Mouse (Mus musculus): Measurements from ENCODE around the gene Rab8b. TPM values are rescaled to one million over a fixed set of nuclear protein-coding genes. Genes with fewer than 3 reads are reported as not detected.

Rab8b gene
- polyA plus RNA-seq, 1 experiment from 2014 or later: 25.0 TPM

DNA sequence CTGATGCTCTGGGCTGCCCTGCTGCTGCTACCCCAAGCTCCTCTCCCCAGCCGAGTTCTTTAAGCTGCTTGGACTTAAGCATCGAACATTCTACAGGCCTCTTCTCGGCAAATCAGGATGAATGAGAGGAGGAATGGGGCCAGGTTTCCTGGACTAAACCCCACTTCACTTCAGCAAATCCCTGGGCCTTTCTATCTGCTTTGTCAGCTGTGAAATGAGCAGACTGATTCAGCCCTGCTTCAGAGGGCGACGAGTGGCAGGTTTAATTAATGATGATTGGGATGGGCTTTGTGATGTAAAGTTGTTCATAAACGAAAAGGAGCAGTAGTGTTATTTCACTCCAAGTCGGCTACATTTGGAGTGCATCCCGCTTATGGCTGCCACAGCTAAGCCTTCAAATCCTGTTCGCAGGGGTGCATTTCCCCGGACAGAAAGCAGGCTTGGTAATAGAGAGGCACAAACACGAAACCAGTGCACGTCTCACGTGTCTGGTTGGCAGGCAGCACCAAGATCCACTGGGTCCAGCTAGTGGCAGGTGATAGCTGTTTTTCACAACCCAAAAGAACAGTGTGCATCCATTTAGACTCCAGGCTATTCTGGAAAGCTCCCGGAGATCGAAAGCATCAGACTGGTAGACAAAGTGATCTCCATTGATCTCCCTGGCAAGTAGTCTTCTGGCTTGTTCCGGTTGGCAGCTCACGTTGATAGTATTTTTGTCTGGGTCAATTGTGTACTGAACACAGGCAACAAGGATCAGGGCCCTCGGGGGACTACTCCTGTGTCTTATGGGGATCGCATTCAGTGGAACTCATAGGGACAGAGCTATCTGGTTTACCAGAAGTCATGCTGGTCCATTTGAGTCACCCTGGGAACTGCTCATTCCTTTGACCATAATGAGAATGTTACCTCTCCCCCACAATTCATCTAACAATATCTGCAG lies 14.7 kb upstream of the Rab8b start:
- 60% methylated on average over 19 of the region's 19 CpGs for WGBS

DNA sequence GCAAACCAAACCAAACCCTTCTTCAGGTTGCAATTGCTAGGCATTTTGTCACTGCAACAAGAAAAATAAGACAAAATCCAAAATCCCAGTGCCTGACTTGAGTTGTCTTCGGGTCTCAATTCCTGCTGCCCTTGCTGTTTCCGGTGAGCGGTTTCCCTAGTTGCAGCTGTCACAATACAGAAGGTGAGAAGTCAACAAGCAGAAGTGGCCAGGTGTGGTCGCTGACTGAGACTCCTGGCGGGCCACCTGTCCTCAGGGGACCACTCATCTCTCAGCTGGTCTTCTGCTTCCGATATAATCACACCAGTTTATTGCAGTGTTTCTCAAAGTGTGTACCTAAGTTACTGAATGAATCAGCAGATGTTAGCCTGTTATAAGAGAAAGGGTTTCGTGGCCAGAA lies 10.9 kb upstream of the Rab8b start:
- Histone ChIP-seq H3K9me3 (no peaks in the 10 kb centered on the region), H3K36me3 (no peaks in the 10 kb centered on the region), H3K9ac (no peak overlapping the region), H3K27me3 (replicated peaks) (no peaks in the 10 kb centered on the region), H3K4me1 (no peaks in the 10 kb centered on the region), H3K4me2 (no peak overlapping the region), H3K27ac (no peak overlapping the region), H3K4me3 (replicated peaks) (no peak overlapping the region)
- ATAC-seq (ENCODE audit: insufficient read depth, low FRiP score, low read depth): no peak
- 52% methylated on average over 7 of the region's 7 CpGs for WGBS

More for the DNA sequence above, 14.7 kb upstream of the Rab8b start:
- Histone ChIP-seq H3K9me3 (no peaks in the 10 kb centered on the region), H3K27ac (peak overlapping the region; percentile 26; the same call in 1 of the 2 replicates), H3K4me1 (peaks cover 4% of the 10 kb centered on the region), H3K4me2 (no peak overlapping the region), H3K4me3 (replicated peaks) (no peak overlapping the region), H3K36me3 (no peaks in the 10 kb centered on the region), H3K9ac (no peak overlapping the region), H3K27me3 (replicated peaks) (no peaks in the 10 kb centered on the region)
- no peak for ATAC-seq (ENCODE audit: insufficient read depth, low FRiP score, low read depth)

DNA sequence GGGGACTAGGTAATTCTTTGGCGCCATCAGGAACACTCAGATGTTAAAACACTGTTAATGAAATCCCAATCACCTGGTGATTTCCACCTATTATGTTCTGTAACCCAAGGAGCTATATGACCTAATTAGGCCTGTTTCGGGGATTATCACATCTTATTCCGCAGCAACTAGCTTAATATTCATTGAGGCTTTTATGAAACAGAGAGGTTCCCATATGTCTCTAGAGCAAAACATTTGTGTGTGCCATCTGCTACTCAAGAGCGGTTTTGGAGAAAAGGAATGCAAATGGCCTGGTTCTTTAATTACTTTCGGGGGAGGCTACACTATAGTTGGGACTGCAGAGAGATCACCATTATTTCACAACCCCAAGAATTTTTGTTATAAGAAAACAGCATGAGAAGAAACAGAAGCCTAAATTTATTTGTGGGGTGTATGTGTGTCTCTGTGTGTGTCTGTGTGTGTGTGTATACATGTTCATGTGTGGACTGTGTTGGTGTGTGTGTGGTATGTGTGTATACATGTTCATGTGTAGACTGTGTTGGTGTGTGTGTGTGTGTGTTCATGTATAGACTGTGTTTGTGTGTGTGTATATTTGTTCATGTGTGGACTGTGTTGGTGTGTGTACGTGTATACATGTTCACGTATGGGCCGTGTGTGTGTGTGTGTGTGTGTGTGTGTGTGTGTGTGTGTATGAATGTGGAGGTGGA lies 8.4 kb upstream of the Rab8b start:
- Histone ChIP-seq H3K4me3 (replicated peaks) (no peak overlapping the region), H3K27me3 (replicated peaks) (no peaks in the 10 kb centered on the region), H3K36me3 (no peaks in the 10 kb centered on the region), H3K4me1 (no peaks in the 10 kb centered on the region), H3K27ac (no peak overlapping the region), H3K9ac (no peak overlapping the region), H3K4me2 (no peak overlapping the region), H3K9me3 (no peaks in the 10 kb centered on the region)
- ATAC-seq (ENCODE audit: insufficient read depth, low FRiP score, low read depth): no peak
- WGBS: 89% methylated on average over 8 of the region's 8 CpGs

DNA sequence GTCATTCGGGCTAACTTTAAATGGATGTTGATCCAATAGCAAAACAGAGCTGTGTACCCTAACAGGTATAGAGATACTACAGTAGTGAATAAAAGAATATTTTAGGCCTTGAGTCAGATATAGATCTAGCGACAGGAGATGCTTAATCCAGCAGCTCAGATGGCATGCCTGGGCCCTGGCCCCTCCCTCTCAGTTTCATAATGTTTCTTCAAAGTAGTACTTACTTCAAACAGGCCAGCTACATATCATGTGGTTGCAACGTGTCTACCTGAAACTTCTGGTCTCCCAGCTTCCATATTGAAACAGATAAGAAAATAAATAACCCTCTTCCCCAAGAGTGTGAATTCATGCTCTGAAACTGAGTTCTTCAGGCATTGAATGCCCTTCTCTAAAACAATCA lies 6.4 kb upstream of the Rab8b start:
- no peak overlapping the region for H3K9ac ChIP-seq
- 68% methylated on average over 3 of the region's 3 CpGs for WGBS
- ATAC-seq (ENCODE audit: insufficient read depth, low FRiP score, low read depth): no peak
- no peak overlapping the region for H3K4me3 ChIP-seq (replicated peaks)
- no peak overlapping the region for H3K4me2 ChIP-seq
- H3K36me3 ChIP-seq: no peaks in the 10 kb centered on the region
- H3K27me3 ChIP-seq (replicated peaks): no peaks in the 10 kb centered on the region
- 0 out of 2 replicates have a peak, but pooled peaks cover under 1% of the 10 kb centered on the region for H3K4me1 ChIP-seq
- no peak overlapping the region for H3K27ac ChIP-seq
- H3K9me3 ChIP-seq: no peaks in the 10 kb centered on the region

DNA sequence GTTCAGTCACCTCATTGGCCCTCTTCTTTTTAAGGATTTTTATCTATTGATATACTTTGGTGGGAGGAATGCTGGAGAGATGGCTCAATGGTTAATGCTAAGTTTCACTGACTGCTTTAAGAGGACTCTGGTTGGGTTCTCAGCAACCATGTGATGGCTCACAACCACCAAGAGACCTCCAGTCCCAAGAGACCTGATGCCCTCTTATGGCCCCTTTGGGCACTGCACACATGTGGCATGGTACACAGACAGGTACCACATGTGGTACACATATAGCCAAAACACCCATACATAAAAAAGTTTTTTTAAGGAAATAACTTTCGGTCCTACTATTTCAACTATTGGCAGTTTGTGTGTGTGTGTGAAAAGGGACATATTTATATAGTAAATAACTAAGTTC lies 2.6 kb upstream of the Rab8b start:
- no peak overlapping the region for H3K27ac ChIP-seq
- H3K27me3 ChIP-seq (replicated peaks): no peaks in the 10 kb centered on the region
- H3K4me1 ChIP-seq: peaks cover 7% of the 10 kb centered on the region; the same call in 1 of the 2 replicates
- 98% methylated on average over 1 of the region's 1 CpGs for WGBS
- H3K36me3 ChIP-seq: no peaks in the 10 kb centered on the region
- no peak overlapping the region for H3K4me3 ChIP-seq (replicated peaks)
- H3K4me2 ChIP-seq: no peak overlapping the region
- ATAC-seq (ENCODE audit: insufficient read depth, low FRiP score, low read depth): no peak
- H3K9me3 ChIP-seq: no peaks in the 10 kb centered on the region
- no peak overlapping the region for H3K9ac ChIP-seq

DNA sequence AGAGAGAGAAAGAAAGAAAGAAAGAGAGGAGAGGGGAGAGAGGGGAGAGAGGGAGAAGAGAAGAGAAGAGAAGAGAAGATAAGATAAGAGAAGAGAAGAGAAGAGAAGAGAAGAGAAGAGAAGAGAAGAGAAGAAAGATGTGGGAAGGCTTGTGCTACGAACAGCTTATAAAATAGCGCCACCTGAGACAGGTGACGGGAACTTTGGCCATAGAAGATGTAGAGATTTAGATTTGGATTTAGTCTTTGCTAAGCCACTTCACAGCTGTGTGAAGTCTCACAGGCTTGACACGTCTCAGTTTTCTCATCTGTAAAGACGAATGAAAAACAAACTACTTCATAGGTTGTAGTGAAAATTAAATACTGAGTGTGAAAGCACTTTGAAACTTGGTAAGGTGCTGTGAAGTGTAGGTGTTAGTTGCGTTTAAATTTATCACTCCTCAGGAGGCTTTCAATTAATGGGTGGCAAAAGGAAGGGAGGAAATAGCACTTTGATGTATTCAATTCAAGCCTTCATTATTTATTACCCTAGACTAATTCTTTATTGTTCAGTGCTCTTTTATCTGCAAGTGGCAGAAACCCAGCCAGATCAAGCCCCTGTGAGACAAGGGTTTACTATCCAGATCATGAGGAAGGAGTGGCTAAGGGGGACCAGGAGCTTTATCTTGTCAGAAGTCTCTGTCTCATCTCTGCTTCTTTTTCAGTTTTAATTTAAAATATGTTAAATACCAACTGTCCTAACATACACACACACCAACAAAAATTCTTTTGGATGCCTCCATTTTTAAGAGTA lies 1.2 kb upstream of the Rab8b start:
- H3K27ac ChIP-seq: no peak overlapping the region
- ATAC-seq (ENCODE audit: insufficient read depth, low FRiP score, low read depth): no peak
- H3K4me3 ChIP-seq (replicated peaks): no peak overlapping the region
- H3K9me3 ChIP-seq: no peaks in the 10 kb centered on the region
- H3K4me1 ChIP-seq: peaks cover 17% of the 10 kb centered on the region
- WGBS: 10% methylated on average over 6 of the region's 6 CpGs
- no peak overlapping the region for H3K9ac ChIP-seq
- no peaks in the 10 kb centered on the region for H3K27me3 ChIP-seq (replicated peaks)
- peak overlapping the region; percentile 33; the same call in 1 of the 2 replicates for H3K4me2 ChIP-seq
- H3K36me3 ChIP-seq: no peaks in the 10 kb centered on the region

DNA sequence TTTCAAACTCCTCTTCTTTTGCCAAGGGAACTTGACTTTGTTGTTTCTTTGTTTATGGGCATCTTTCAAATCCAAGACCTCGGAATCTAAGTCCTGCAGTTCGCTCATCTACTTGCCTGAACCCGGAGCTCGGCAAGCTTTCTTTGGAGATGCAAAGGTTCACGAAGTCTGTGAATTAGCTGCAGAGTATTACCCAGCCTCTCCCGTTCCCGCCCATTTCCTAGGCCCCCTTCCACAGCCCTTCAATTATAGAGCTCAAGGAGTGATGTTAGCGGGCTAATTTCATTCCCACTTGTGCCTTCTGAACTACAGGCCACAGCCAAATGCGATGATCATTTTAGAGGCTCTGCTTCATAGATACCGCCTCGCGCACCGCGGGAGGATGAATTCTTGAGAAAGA lies 494 bp upstream of the Rab8b start:
- Histone ChIP-seq H3K4me3 (replicated peaks) (peak overlapping the region; percentile 89), H3K36me3 (no peaks in the 10 kb centered on the region), H3K9me3 (no peaks in the 10 kb centered on the region), H3K9ac (no peak overlapping the region), H3K27ac (peak overlapping the region; percentile 75; the same call in 1 of the 2 replicates), H3K27me3 (replicated peaks) (no peaks in the 10 kb centered on the region), H3K4me1 (peaks cover 22% of the 10 kb centered on the region), H3K4me2 (peak overlapping the region; percentile 76)
- 0% methylated on average over 14 of the region's 14 CpGs for WGBS
- peak; percentile 11; the same call in 1 of the 2 replicates for ATAC-seq (ENCODE audit: insufficient read depth, low FRiP score, low read depth)

DNA sequence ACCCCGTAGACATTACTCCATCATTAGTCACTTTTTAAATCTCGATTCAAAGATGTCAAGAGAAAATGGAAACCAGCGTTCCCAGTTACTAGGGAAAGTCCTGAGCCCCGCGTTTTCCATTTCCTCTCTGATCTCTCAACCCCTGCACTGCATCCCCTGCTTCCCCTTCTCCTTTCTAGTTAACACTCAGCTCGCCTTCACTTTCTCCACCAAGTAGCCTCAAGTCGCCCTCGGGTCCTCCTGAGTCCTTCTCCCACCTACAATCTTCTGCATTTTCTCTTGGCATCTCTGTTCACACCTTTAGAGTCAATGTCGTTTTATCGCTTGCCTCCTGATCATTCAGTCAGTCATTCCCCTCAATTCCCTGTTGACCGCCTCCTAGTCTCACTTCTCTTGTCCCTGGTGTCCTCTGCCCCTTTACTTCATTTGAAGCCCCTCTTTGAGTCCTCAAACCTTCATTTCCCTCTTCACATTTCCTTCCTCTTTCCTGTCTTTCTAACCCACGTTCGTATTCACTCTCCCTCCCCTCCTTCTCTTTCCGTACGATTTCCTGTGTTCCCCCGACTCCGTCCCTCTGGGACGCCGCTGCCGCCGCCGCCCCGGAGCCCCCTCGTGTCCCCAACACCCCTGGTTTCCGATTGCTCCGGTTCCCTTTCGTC lies 686 bp downstream of the Rab8b start:
- peak overlapping the region; percentile 77 for H3K9ac ChIP-seq

DNA sequence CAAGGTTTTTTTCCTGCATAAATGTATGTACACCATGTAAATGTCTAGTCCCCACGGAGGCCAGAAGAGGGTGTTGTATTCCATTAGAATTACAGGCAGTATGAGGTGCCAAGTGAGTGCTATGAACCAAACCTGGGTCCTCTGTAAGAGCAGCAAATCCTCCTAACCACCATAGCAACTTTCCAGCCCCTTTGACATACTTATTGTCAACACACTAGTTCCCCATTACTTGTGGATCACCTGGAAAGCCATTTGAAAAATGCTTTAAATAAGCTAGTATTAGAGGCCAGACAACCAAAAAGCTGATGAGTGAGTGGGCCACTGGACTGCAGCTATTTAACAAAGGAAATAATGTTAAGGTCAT lies 1.6 kb downstream of the Rab8b start:
- H3K27me3 ChIP-seq (replicated peaks): no peaks in the 10 kb centered on the region
- H3K27ac ChIP-seq: no peak overlapping the region
- no peak for ATAC-seq (ENCODE audit: insufficient read depth, low FRiP score, low read depth)
- no peak overlapping the region for H3K9ac ChIP-seq
- no peaks in the 10 kb centered on the region for H3K9me3 ChIP-seq
- no peak overlapping the region for H3K4me3 ChIP-seq (replicated peaks)
- peak overlapping the region; percentile 71; the same call in 1 of the 2 replicates for H3K4me2 ChIP-seq
- no peaks in the 10 kb centered on the region for H3K36me3 ChIP-seq
- H3K4me1 ChIP-seq: peaks cover 26% of the 10 kb centered on the region
- WGBS: 67% methylated on average over 1 of the region's 1 CpGs

More for the DNA sequence above, 686 bp downstream of the Rab8b start:
- Histone ChIP-seq H3K27ac (peak overlapping the region; percentile 89), H3K36me3 (no peaks in the 10 kb centered on the region), H3K4me1 (peaks cover 26% of the 10 kb centered on the region), H3K4me3 (replicated peaks) (peak overlapping the region; percentile 89), H3K9me3 (no peaks in the 10 kb centered on the region), H3K27me3 (replicated peaks) (no peaks in the 10 kb centered on the region), H3K4me2 (peak overlapping the region; percentile 71)
- ATAC-seq (ENCODE audit: insufficient read depth, low FRiP score, low read depth): no peak
- WGBS: under 1% methylated on average over 27 of the region's 27 CpGs

DNA sequence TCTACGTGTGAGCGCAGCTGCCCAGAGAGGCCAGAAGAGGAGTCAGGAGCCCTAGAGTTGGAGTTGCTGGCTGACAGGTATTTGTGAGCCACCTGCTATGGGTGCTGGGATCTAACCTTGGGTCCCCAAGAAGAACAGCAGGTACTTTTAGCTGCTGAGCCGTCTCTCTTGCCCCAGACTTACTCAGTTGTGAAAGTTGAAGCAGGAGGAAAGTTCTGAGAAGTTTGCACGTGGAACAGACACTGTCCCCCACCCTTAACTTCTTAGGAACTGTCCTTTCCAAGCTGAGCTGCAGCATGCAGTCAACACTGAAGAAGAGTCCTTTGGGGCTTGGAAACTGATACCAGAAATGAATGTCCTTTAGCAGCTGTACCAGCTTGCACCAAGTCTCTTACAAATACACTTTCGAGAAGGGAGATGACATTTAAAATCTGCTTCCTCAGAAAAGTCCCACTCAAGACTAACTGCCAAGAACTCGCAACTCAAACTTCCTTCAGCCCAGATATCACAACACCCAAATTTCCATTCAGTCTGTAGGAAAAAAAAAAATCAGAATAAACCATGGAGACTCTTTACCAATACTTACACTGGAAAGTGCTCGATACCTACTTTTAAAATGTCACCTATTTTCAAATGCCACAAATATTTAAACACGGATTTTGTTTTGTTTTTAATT lies 2.1 kb downstream of the Rab8b start:
- Histone ChIP-seq H3K4me3 (replicated peaks) (no peak overlapping the region), H3K4me2 (0 out of 2 replicates have a peak overlapping the region, but pooled peaks have one; percentile 1), H3K36me3 (no peaks in the 10 kb centered on the region), H3K9me3 (no peaks in the 10 kb centered on the region), H3K27me3 (replicated peaks) (no peaks in the 10 kb centered on the region), H3K9ac (no peak overlapping the region), H3K4me1 (peaks cover 26% of the 10 kb centered on the region), H3K27ac (no peak overlapping the region)
- no peak for ATAC-seq (ENCODE audit: insufficient read depth, low FRiP score, low read depth)
- WGBS: 77% methylated on average over 8 of the region's 8 CpGs

Measured in stomach, embryonic 15.5 days (tissue).